Mouse (Mus musculus): ENCODE results near the gene Cdhr4.

Cdhr4 gene

DNA sequence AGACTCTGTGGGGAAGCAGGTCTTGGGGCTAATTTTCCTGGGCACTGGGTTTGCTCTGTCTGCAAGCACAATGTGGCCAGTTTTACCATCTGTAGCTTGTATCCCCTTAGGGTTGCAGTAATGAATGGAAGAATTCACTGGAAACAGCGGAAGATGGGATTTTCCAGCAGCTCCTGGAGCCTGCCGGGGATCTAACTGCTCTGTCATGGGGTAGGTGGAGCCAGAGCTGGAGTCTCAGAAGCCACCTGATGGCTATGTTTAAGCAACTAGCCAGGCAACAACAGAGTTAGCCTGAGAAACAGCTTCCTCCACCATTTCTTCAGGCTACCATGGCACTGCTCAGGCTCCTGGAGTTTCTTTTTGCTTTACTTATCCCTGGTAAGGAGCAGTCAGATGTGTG, at the start of gene Cdhr4:
Gene Cdhr4, plus strand, starts transcription at position 301 of the 400 bp plus-strand sequence.
- WGBS: 66% methylated on average over 2 of the region's 2 CpGs

- 66% methylated on average over 31 of the region's 31 CpGs for WGBS
Measured at GRCm38 (mm10) chr9:107947241-107948194, 44.8 kb upstream of the Cdhr4 start.

DNA sequence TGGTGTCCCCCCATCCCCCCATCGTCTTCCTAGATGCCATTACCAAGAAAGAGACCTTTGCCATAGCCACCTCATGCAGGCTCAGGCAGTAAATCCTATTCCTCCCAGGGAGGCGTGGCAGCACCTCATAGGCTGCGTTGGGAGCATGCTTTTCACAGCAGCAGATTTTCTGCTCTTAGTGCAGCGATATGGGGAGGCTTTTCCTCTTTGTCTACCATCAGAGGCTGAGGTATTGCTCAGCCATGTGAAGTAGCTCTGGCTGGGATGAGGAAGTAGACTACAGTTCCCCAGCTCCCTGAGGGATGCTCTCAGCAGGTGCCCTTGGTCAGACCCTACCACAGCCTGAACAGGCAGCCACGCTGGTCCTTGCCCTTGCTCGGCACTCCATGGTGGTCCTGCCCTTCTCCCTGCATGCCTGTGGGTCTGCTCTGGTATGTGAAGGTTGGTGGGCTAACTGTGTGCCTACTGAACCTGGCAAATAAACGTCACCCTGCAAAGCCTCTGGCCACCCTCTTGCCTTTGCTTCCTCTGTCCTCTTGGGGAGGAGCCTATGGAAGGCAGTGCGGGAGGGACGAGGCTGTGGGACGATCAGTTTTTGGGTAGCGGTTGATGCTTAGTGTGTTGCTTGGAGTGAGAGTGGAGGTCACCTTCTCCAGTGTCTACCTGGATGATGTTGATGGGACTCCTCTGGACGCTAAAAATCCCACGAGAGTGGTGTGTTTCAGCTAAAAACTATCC, 42.9 kb upstream of the Cdhr4 start:
- 80% methylated on average over 13 of the region's 13 CpGs for WGBS

DNA sequence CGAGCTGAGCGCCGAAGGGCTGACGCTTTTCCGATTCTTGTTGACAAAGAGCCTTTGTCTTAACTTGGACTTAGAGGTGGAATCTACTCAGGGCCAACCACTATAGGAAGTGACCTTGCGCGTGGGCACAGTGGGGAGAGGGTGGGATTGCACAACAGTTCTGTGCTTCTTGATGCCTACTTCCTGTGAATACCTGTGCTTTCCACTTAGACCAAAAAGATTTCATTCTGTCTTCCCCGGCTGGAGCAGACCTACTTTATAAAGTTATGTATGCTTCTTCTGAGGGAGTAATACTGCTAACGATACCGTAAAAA, 42.4 kb upstream of the Cdhr4 start, which contains the start of gene Traip:
Gene Traip, plus strand, starts transcription at position 215 of the 314 bp plus-strand sequence.
- 84% methylated on average over 10 of the region's 10 CpGs for WGBS

GRCm38 (mm10) chr9:107950460-107951355, 41.6 kb upstream of the Cdhr4 start:
- WGBS: 17% methylated on average over 45 of the region's 45 CpGs

- 86% methylated on average over 6 of the region's 6 CpGs for WGBS
Measured at GRCm38 (mm10) chr9:107955613-107956289, 36.5 kb upstream of the Cdhr4 start.

- 58% methylated on average over 6 of the region's 6 CpGs for WGBS
Measured at GRCm38 (mm10) chr9:107957141-107957540, 35.2 kb upstream of the Cdhr4 start.

DNA sequence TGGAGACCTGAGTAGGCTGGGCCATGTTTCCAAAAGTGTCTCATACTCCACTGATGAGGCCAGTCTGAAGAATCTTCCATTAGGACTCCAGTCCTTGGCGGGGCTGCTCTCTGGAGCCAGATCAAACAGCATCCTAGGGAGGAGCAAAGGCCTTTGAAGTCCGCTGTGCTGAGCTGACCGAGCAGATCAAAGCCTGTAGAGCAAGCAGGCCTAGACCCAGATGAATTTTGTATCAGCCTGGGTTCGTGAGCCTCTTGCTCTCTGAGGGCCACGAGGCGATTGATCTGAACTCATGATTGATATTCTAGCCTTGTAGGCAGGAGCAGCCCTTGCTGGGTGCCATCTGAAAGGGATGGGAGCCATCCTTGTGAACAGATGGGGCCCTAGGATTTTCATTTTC, 32.4 kb upstream of the Cdhr4 start:
- whole genome bisulfite sequencing: 72% methylated on average over 6 of the region's 6 CpGs

DNA sequence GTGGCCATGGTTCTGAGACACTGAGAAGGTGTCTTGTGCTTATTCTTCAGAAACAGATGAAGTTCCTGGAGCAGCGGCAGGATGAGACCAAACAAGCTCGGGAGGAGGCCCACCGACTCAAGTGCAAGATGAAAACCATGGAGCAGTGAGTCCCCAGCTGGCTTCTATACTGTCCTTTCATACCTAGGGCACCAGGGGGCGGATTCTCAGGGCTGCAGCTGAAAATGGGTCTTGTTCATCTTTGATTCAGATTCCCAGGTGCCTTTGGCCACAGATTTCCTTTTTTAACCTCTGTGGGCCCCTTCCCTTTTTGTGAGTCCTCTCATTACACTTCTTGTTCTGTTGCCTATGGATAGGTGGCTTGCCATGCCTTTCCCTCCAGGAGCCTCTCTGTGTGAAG, 31.4 kb upstream of the Cdhr4 start:
- WGBS: 73% methylated on average over 4 of the region's 4 CpGs

DNA sequence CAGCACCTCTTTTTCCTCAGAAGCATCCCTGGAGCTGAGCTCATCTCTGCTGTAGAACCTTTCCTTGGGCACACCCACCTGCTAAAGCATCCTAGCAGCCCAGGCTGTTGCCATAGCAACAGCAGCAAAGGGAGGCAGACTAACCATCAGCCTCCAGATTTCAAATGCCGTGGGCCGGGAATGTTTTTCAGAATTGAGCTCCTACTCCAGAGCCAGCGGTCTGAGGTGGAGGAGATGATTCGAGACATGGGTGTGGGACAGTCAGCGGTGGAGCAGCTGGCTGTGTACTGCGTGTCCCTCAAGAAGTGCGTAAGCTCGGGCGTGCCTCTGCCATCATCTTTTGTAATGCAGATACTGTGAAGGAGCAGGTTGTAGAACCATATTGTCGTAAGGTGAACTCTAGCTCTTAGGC, 30.9 kb upstream of the Cdhr4 start:
- 38% methylated on average over 10 of the region's 10 CpGs for WGBS

GRCm38 (mm10) chr9:107961881-107962280, 30.4 kb upstream of the Cdhr4 start:
- 17% methylated on average over 5 of the region's 5 CpGs for WGBS

- 94% methylated on average over 9 of the region's 9 CpGs for WGBS
Measured at GRCm38 (mm10) chr9:107962916-107963315, 29.4 kb upstream of the Cdhr4 start.

GRCm38 (mm10) chr9:107963700-107964099, 28.6 kb upstream of the Cdhr4 start:
- whole genome bisulfite sequencing: 13% methylated on average over 5 of the region's 5 CpGs

GRCm38 (mm10) chr9:107964681-107965080, 27.6 kb upstream of the Cdhr4 start:
- 88% methylated on average over 9 of the region's 9 CpGs for WGBS

- 89% methylated on average over 10 of the region's 10 CpGs for WGBS
Measured at GRCm38 (mm10) chr9:107966676-107967075, 25.6 kb upstream of the Cdhr4 start.

GRCm38 (mm10) chr9:107967437-107967836, 24.9 kb upstream of the Cdhr4 start:
- 63% methylated on average over 6 of the region's 6 CpGs for WGBS

DNA sequence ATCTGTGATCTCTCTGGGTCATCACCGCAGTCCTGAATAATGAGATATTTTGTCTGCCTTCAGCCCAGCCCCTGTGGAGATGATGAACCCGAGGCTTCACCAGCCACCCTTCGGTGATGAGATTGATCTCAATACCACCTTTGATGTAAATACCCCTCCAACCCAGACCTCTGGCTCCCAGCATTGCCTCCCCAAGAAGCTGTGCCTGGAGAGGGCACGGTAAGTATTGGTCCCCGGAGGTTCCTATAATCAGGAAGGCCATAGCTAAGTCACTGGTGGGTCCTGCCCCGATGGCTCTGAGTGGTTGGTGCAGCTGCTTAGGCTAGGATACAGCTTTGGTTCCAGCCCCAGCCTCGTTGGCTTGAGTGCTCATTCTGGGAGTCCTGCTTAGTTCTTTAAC, 23.8 kb upstream of the Cdhr4 start:
- WGBS: 91% methylated on average over 7 of the region's 7 CpGs

- WGBS: 87% methylated on average over 5 of the region's 5 CpGs
Measured at GRCm38 (mm10) chr9:107970311-107970710, 22.0 kb upstream of the Cdhr4 start.

DNA sequence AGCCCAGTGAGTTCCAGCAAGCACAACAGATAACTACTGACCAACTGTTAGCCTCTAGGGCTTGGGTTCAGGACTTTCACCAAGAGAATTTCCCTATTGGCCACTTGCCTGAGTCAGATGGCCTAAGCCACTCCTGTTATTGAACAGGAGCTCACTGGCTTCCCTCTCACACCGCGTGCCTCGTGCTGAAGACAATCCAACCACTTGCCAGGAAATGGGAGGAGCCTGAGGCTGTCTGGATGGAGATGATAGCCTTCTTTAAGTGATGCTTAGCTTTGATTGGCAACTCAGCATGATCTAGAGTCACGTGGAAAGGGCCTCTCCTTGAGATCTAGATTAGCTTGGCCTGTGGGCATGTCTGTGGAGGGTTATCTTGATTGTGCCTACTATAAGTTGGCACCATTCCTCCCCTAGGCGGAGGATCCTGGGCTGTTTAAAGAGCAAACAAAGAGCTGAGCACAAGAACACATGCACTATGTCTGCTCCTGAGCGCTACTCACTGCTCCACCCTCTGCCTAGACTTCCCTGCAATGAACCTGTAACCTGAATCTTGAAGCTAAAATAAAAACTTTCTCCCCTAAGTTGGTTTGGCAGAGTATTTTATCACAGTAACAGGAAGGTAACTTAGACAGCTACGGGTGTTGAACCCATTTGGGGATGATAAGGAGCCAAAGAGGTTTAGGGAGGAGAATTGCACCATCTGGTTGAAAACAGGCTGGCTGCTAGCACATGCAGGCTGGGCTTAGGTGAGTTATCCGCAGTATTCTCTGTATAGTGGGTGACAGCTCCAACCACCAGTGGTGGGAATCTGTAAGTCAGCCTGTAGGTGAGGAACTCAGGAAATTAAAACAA, 20.4 kb upstream of the Cdhr4 start:
- 73% methylated on average over 8 of the region's 8 CpGs for WGBS

- 78% methylated on average over 10 of the region's 10 CpGs for WGBS
Measured at GRCm38 (mm10) chr9:107974491-107975171, 17.7 kb upstream of the Cdhr4 start.

Measured in cerebral cortex, adult 2 months (tissue).